Mouse (Mus musculus) natural killer cell, adult 2 months (primary cell): ENCODE data around the gene Dnm3.

Experiments used
- DNase-seq, 2 experiments: peaks; one replicate each; pipeline ENCODE4 v3.0.0; 2022; ENCODE audit warnings: low spot score in 2 of 2

Dnm3 gene

DNA sequence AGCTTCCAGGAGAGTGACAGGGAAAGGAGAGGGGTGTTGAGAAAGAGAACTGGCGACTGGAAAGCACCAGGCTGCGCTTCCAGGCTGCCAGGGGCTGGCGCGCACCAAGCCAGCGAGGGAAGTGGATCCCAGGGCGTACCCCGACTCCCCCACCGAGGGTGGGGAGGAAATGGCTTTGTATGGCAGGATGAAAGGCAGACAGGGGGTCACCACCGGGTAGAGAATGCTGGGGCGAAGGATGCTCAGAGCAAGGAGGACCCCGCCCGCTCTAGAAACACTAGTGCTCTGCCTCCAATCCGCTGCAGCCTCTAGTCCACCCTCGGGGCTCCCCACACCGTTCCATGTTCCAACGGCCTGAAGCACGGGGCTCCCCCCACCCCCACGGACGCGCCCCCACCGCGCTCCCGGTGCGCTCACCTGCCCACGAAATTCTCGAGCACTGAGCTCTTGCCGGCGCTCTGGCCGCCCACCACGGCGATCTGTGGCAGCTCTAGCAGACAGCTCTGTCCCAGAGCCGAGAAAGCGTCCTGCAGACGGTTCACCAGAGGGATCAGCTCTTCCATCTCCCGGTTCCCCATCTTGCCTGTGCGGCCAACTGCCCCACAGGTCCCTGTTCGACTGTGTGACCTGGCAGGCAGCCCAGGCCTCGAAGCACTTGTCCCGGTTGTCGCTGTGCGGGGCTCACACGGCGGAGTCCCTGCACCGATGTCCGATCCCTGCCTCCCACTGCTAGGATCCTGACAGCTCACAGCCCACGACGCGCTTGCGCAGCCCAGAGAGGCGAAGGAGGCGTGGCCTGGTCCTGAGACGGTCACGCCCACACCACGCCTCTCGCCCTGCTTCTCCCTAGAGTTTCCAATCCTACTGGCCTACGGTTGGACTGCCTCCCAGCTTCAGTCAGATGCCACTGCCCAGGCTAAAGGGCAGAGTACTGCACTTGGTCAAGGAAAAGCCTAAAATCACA is at the start of gene Dnm3:
Dnm3 (minus strand) TSS at position 789 of the 964 bp plus-strand sequence.
- no peak for DNase-seq

DNA sequence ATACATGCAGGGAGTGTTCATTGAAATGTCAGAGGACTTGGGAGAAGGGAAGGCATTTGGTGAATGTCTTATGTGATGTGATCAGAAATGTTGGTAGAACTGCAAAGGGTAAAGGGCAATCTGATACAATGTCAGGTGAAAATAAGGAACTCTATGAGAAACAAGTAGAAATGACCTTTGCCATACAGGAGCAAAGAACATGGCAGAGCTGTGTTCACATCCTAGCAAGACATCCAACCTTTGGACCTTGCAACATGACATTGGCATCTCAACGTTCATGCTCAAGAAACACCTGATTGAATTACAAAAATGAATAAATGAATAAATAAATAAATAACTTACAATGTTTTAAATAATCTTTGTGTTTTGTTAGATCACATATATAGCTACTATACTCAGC is 37.3 kb upstream of the Dnm3 start:
- DNase-seq, result no peak

DNA sequence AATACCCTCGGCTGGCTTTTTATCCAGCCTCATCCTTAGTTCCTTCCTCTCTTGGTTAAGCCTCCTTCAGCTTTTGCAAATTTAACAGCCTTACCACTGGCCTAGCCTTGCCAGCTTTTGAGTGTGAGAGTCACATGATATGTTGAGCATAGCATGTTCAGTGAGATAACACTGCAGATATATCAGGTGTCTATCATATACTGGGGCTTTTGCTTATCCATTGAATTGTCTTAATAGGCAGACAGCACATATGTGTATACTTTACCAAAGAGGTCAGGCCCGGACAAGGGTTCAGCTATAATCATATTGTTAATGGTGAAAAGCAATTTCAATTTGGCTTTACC is 32.2 kb upstream of the Dnm3 start:
- no peak for DNase-seq

DNA sequence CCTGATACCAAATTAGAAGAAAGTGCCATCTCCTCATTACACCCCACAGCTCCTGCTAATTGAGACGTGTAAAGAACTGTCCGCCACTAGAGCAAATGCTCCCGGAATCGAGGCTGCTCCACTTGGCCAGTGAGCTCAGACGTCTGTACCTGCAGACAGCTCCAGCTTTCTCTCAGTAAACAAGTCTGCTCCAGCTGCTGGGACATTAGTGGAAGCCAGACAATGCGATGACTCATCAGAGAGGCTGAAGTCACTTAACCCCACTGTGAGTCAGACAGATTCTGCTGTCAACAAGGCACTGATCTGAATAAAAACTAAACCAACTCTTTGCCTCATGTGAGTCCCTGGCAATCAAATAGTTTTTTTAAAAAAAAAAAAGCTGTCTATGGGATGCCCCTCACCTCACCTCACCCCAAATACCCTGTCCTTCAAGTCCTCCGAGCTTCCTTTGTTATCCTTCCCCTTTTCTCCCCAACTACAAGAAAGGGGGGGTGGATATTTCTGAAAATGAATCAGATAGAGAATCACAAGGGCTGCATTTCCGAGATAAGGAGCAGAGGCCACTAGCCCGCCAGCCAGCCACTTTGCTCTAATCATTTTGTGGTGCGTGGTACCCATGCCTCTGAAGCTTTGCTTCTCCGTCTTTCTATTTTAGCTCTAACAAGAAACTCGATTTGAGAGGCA is 31.6 kb upstream of the Dnm3 start:
- no peak for DNase-seq

DNA sequence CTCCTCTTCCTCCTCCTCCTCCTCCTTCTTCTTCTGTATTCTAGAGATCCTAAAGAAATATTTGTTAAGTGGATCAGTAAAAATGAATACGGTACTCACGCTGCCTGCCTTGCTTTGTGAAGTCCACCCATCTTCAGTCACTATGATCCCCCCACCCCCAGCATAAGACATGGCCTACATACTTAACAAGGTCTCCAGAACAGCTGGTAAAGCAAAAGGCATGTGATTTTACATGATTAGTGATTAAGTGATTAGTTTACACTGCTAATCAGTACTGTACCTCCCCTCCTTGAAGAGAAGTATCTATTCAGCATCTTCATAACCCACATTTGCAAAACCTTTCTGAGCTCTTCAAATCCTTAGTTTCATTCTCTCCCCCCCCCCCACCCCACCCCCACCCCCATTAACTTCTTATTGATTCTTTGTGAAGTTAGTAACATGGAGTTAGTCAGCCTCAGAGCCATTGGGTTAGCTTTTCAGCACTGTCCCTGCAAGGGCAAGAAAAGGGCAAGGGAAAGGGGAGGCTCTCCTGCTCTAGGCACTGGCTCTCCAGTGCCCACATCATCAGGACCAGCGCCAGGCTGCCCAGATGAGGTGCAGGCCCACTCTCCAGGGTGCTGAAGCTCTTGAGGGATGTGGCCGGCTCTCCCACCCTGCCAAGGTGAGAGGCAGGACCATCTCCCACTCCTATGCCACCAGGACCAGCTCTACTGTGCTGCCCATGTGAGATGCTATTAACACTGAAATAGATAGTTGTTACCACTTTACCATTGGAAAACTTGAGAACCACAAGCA is 30.6 kb upstream of the Dnm3 start:
- DNase-seq, result no peak

DNA sequence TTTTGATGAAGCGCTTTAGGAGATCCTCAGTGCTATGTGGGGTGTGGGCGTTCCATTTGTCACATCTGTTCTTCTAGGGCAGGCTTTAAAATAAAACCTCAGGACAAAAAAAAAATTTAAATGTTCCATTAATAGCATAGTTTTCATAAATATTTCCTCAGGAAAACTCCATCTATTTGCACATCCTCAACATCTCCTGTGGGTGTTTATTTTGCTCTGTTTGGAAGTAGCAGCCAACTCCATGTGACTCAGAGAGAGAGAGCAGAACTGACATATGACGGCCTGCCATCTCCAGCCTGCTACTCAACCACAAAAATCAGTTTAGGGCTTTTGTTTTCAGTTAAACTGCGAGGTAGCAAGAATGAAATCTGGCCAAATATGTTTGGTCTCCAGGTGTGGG is 28.7 kb upstream of the Dnm3 start:
- DNase-seq, result no peak

DNA sequence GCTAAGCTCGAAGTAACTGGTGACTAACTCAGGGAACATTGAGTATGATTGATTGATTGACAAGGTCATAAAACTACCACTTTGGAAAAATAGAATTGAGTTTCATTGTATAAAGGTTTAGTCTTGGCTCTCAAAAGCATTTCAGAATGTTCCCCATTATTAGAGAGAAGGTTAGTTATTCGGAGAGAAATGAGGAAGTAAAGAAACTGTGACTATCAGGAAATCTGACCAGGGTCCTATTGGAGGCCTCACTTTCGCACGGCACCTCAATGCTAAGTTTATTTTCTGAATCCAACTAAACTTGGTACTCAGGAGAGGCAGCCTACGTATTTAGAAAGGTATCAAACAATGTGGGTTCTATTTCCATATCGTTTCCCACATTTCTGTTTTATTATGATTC is 27.8 kb upstream of the Dnm3 start:
- DNase-seq, result no peak

DNA sequence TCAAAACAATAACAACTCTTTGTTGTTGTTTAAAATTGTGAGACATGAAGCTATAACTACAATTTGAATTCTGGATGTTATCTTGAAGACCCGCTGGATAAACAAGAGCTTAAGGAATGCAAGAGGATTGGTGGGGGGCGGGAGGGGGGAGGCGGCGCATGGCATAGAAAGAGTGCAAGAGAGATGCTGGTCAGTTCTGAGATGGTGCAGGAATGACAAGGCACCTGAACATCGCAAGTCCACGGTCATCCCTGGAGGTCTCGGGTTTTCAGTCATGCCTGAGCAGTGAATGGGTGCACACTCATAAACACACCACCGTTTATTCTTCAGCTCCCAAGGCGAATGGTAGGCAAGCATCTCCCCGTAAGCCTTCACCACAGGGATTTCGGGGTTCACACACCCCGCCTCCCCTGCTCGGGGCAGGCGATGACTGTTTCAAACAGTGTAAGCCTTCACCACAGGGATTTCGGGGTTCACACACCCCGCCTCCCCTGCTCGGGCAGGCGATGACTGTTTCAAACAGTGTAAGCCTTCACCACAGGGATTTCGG is 1.2 kb downstream of the Dnm3 start:
- DNase-seq, result no peak

DNA sequence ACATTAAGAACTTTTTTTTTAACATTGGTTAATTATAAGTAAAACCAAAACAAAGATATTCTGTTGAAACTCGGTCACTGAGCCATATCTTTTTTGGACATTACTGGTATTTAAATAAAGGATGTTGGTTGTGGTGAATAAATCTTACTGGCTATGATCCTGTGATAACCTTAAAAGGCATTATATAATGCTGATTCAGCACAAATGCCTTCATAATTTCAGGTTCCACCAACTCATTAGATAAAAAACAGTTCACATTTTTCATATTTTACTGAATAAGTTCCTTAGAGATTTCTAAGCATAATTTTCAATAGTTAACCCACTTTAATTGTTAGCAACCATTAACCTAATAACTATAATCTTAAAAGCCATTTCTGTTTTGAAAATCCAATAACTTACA is 4.9 kb downstream of the Dnm3 start:
- no peak for DNase-seq

DNA sequence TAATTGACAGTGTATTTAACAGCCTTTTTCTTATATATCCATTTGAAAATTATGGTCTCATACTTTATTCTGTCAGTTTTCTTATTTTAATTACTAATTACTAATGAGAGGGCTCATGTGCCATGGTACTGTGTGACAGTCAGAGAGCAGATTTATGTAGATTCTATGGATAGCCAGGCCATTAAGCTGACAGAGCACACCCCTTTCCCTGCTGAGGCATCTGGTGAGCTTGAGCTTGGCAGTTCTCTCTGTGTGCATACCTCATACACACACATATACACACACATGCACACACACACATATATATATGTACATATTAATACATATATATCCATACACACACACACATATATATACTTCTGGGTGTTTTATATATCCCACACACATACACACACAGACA is 6.7 kb downstream of the Dnm3 start:
- no peak for DNase-seq

DNA sequence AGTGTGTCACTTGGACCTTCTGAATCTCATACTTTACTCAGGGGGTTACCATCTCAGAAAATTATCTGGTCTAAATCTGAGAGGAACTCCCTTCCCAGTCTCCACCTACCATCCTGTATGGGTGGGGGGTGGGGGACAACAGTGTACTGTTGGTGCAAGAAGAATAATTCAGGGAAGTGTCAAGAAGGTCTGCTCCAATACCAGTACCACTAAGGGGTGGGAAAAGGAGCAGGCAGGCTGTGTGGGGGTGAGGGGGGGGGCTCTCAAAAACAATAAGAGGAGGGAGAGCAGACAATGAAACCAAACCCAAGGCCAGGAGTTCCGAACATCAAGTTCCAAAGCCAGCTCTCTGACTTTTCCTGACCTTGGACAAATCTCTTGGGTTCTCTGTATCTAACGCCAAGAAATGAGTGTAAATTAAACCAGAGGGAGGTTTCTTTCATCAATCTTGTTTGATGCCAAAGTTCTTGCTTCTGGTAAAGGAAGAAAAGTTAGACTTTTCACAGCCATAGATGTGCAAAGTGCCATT is 8.0 kb downstream of the Dnm3 start:
- DNase-seq, result no peak

DNA sequence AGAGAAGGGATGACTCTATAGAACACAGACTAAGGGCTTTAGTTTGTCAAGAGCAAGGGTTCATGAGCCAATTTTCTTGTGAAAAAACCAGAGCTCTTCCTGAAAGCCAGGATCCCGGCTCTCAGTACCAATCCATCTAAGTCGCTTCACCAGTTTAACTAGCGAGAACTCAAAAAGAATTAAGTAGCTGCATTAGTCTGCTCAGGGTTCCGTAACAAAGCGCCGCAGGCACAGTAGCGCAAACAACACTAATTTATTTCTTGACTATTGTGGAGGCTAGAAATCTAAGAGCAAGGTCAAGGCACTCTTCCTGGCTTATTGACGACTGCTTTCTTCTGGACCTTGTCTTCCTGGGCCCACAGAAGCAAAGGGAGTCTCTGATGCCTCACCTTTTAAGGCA is 14.2 kb downstream of the Dnm3 start:
- DNase-seq, result no peak

DNA sequence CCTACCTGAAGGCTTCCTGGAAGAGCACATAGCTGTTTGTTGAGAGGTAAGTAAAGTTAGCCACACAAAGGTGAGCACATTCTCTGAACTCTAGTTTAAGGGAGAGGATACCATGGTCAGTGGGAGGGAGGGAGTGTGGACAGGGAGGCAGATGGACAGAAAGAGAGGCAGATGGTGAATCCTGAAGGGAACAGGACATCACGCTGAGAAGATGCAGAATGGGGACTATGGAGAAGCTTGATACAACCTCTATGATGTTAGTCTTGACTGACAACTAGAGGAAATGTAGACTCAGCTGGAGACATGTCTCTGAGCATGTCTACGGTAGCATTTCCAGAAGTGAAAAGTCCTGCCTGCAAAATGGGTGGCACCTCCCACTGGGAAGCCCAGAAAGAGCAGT is 19.1 kb downstream of the Dnm3 start:
- no peak for DNase-seq

DNA sequence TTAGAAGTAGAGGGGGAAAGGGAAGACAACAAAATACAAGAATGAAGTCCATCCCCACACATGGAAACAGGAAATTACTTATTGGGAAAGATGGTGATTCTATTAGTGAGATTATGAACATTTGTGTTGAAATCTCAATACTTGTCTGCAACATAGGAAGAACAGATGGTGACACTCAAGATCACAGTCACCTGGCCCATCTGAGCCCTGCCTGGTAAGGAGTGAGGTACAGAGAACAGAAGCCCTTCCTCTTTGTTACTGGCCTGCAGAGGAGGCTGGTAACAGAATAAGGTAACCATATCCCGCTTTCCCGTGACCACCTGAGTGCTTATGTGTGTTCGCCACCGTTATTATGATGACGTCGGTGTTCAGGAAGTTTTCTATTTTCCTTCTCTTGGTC is 21.0 kb downstream of the Dnm3 start:
- DNase-seq, result no peak

DNA sequence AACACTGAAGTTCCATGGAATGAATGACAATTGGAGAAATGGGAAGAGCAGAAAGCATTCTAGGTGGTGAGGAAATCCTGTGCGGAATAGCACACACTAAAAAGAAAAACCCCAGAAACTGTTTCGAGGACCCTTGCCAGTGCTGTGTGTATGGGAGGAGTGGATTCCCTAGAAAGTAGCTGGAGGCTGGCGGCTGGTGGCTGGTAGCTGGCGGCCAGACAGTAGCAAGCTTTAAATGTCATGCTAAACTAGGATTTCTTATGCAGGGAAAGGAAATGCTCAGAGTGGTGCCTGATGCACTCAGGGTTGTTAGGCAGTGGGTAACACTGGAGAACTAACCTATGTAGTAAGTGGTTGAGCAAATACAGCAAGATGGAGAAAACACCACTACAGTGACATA is 21.4 kb downstream of the Dnm3 start:
- DNase-seq, result no peak

DNA sequence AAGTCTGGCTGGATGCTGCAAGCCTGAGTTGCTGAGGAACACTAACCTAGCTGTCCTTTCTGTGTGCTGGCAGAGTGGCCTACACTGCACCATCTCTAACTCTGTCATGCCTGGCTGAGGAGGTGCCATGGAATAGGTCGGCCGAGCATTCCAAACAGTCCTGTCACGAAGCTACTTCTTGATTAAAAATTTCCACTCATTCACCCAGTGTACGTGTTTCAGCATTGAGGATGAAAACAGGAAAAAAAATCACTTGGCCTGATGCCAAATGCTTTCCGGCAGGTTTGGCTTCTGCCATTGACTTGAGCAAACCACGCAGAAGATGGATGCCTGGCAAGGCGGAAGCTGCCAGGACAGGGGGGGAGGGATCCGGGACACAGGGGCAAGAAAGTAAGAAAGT is 24.3 kb downstream of the Dnm3 start:
- no peak for DNase-seq

DNA sequence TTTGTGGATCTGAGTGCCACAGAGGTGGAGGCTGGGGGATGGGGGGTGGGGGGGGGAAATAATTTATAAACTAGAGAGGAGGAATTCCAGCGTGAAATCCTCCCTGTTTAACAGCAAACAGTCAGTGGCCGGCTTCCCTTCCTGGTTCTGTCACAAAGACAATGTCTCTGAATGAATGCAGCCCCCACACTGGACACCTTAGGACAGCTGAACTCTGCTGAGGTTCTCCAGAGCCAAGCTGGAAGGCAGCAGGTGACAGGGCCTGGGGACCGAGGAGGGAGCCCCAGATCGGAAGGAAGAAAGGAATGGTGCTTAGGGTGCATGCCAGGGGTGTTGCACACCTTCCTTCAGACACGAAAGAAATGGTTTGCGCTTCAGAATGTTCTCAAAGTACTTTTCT is 24.8 kb downstream of the Dnm3 start:
- no peak for DNase-seq

DNA sequence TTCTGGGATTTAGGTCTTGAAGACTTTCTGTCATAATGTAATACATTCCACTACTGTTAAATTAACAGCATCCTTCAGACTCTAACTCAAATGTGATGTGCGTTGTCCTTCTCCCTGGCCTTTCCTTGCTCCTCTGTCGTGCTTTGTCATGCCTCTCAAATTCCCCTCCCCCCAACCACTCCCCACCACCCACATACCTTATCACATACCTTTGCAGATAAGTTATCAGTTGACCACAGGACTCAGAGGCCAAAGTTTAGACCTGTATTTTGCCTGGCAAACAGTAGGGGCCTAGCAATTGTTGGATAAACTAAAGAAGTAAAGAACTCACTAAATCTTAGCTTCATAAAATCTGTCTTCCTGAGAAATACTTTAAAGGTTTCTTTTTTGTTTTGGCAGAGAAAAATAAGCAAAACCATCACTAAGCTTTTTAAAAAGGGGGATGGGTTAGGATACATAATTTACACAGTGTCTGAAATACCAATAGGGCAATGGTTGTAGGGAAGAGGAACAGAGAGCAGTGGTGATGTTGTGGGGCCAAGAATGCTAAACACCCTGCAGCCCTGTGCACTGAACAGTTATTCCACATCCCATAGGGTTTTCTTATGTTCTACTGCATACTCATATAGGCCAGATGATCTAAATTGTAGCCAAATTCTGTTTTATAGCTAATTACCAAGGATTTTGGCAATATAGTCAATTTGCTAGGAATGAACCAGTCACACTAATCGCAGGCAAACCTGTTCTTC is 28.5 kb downstream of the Dnm3 start:
- no peak for DNase-seq

DNA sequence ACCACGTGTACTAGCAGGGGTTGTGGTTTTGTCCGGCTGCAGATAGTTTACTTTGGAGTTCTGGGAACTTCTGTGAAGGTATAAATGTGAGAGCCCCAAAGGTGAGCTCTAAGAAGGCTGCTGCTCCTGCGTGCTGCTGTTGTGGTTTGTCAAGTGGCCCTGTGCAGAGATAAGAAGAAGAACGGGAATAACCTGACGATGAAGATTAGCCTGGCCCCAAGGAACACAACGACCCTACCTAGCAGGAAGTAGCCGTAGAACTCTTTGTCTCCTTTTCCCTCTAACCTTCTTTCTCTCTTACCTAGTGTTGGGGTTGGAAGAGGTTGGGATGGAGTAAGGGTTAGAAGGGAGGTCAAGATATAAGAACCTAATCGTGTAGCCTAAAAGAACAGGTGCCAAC is 33.0 kb downstream of the Dnm3 start:
- DNase-seq, result no peak

DNA sequence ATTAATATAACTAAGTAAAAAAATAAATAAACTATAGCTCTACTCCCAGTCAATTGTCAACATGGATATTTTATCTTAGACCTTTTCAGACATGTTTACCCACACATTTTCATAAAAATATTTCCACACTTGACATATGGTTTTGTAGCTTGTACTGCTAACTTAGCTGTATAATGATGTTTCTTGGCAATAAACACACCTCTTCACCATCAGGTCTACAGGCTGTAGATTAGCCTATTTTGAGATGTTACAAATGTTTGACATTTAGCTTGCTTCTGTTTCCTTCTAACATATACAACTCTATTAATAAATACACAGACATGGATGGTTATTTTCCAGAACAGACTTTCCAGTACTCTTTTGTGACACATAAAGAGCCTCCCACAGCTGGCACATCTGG is 38.3 kb downstream of the Dnm3 start:
- no peak for DNase-seq

DNA sequence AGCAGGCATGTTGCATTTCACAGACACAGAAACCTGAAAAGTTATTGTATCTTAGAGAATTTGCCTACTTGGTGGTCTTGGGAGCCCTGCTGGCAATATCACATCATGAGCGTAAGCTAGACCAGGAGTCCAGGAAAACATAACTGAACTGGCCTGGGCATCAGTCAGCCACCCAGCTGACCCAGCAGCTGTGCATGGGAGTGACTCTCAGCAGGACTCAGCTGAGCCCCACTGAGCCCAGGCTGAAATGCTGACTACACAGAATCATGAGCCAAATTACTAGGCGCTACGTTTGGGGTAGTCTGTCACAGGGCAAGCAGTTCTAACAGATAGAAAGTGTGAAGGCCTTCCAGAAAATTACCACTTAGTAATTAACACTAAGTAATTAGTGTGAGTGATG is 41.2 kb downstream of the Dnm3 start:
- DNase-seq, result no peak
